Mouse (Mus musculus): ENCODE results near the gene Cyb5r2.
A peak's percentile ranks its signal among the peaks of the same experiment; 100 is the strongest.

Cyb5r2 gene

GRCm38 (mm10) chr7:107757308-107758151 is at the start of gene Cyb5r2:
Cyb5r2 (minus strand) TSS chr7:107758032.
- DNase-seq (ENCODE audit: low spot score): peak; percentile 60

DNA sequence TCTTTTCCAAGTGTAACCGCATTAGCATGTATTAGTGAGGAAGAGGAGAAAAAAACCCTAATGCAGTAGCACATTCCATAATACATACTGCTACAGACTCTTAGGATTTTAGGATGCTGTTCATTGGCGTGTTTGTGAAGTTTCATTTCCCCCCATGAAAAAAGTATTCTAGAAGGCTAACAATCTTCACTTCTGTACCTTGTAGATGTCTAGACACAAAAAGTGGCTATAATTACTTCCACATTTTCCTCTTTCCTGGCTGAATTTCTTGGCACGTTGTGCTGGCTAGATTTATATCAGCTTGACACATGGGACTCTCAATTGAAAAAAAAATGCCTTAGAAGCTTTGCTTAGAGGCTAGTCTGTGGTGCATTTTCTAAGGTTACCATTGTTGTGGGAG is 44.3 kb upstream of the Cyb5r2 start:
- no peak for DNase-seq (ENCODE audit: low spot score)

DNA sequence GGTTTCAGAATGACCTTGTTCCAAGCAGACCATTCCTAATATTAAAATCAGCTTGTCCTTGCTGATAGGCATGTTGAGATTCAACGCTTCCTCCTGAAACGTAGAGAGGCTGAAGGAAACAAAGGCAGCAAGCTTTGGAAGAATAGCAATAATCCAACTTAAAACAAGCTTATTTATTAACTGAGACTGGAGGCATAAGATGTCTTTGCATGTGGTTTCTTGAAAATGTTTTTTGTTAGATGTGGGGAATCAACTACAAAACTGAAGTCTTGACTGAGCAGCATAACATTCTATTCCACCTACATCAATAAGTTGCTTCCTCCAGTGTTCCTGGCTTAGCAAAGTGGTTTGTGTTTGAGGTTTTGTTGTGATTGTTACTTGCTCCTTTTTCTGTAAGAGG is 43.3 kb upstream of the Cyb5r2 start, which contains the start of gene Ovch2:
Gene Ovch2 (minus strand): TSS at position 101 of the 400 bp plus-strand sequence.
- DNase-seq (ENCODE audit: low spot score): no peak

DNA sequence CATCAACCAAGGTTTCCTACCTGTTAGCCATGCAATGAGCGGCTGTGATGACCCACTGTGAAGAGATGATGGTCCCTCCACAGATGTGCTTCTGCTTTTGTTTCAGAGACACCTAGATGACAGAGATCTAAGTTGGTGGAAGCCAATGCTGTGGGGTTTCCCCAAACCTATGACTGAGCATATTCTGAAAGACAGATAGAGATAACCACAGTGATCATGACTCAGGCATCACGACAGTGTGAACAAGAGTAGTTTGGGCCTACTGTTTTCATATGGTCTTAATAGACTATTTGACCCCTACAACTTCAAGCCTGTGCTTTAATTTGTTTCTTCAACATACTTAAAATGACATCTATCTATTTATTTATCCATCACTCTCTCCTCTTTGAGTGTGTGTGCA is 38.7 kb upstream of the Cyb5r2 start:
- DNase-seq (ENCODE audit: low spot score): no peak

DNA sequence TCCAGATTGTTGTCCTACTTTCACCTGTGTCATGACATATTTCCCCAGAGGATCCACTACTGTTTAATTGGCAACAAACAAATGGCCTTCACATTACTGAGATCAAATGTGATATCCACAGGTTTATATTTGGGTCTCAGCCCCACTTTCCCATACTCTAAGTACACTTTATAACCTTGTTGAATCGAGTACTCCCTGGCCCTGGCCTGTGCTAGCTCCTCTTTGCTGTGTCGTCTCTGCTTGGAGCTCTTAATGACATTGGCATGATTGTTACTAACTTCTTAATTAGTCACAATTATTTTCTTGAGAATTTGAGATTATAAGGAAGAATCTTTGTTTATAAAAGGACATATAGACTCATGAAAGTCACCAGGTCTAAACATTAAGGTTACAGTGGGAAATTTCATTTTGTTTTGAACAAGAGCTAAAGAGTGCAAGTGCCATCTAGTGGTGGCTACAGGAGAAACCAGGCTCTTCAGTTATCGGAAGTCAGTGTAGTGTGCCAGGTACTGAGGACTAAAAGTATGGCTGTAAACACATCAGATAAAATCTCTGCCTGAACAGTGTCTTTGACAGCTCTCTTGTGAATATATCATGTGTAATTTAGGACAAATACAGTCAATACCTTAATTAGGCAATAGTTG is 30.3 kb upstream of the Cyb5r2 start:
- DNase-seq (ENCODE audit: low spot score): no peak

DNA sequence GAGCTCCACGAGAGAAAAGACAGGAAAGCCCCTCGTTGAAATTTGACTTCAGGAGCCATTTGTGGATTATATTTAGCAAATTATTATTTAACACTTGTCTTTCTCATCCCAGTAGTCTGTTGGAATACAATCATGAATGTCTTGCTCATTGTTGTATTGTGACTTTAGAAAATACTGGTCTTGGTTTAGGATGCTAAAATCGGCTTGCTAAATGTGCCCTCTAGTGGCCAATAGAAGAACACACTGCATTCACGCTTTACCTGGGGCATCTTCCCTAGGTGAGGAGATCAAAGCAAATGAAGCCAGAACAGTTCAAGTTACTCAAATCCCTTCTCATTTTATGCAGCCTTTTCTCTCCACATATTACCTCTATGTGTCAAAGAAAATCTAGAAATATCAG is 21.8 kb upstream of the Cyb5r2 start:
- no peak for DNase-seq (ENCODE audit: low spot score)

DNA sequence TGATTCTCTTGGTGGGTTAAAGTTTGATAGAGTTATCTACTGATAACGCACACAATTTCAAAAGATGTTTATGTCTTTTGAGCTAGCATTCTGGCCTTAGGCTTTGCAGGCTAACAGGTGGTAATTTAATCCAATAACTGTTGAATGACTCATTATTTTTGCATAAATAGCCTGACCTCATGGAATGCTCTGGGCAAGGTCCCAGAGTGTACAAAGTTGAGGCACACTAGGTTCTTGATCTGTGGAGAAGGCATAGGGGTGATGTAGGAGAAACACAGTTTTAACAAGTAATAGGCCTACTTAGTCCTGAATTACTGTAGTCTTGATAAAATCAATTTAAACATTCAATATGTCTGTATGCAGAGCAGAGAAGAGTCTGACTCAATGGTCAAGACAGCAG is 20.4 kb upstream of the Cyb5r2 start:
- no peak for DNase-seq (ENCODE audit: low spot score)

GRCm38 (mm10) chr7:107770812-107771211 is 13.0 kb upstream of the Cyb5r2 start:
- DNase-seq (ENCODE audit: low spot score): no peak

DNA sequence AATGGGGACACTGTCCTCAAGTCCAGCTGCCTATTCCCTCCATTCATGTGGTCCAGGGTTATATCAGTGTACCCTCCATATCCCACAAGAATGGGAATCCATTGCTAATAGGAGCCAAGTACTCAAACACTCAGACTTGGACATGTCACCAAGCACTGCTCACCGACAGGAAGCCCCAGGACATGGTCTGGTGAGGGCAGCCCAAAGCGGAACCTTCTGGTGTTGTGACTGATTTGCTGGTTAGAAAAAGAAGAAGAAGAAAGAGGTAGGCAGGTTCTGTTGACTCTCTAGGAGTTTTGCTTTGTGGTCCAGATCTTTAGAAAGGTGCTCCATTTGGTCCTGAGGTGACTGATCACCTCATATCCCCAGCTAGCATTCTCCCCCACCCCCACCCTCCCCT is 1.1 kb downstream of the Cyb5r2 start:
- no peak for DNase-seq (ENCODE audit: low spot score)

GRCm38 (mm10) chr7:107755905-107756304 is 1.9 kb downstream of the Cyb5r2 start:
- DNase-seq (ENCODE audit: low spot score): no peak

DNA sequence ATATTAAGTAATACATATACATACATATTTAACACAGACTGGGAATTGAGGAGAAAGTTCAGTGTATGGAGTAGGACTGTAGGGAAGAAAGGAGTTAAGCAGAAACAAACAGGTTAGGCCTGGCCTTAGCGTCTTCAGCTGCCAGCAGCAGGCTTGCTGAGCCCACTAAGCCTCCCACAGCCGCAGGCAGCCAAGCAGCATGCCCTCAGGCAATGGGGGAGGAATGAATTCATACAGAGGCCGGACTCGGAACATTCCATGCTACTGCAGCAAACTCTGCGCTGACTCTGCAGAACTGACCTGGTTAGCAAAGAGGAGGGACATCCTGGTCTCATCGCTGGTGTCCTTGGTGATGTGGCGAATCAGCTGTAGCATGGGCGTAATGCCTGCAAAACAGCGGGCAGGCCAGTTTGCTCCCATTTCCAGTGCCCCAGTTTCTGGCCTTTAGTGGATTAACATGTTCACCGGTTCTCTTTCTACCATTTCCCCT is 5.8 kb downstream of the Cyb5r2 start:
- no peak for DNase-seq (ENCODE audit: low spot score)

GRCm38 (mm10) chr7:107749721-107750120 is 8.1 kb downstream of the Cyb5r2 start:
- DNase-seq (ENCODE audit: low spot score): no peak

DNA sequence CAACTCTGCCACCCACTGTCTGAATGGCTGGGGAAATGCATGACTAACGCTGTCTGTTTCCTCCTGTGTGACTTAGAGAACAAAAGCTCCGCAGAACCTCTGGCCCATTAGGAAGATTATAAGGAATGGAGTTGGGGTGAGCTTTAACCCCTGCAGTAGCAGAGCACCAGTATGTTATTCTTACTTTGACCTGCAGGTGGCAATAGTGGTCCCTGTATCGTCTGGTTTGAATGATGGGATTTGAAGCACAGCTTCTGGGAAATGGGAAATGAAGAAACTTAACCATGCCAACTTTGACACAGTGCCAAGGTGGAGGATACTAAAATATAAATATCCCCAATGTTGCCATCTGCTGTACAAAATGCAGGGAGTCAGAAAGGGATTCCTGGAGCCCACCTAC is 8.6 kb downstream of the Cyb5r2 start:
- peak; percentile 39 for DNase-seq (ENCODE audit: low spot score)

GRCm38 (mm10) chr7:107747954-107748353 is 9.9 kb downstream of the Cyb5r2 start:
- DNase-seq (ENCODE audit: low spot score): peak; percentile 45

GRCm38 (mm10) chr7:107747476-107747875 is 10.4 kb downstream of the Cyb5r2 start:
- DNase-seq (ENCODE audit: low spot score): no peak

DNA sequence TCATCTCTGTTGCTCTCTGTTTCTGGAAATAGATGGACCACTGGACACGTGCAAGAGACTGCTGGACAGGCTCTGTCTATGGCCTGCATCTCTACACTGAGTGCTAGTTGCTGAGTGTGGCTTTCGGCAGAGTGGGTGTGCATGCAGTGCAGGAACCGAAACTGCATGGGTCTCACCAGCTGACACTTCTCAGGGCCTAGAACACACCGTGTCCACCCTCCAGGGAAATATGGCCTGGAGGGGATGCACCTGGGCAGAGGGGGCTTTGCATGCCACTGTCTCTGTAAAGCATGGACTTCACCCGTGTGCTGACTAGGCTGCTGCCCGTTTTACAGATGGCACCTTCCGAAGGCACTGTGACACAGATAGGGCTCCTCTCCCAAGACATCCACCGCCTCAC is 11.8 kb downstream of the Cyb5r2 start:
- no peak for DNase-seq (ENCODE audit: low spot score)

- DNase-seq (ENCODE audit: low spot score): no peak
Measured at GRCm38 (mm10) chr7:107745111-107745510, 12.7 kb downstream of the Cyb5r2 start.

GRCm38 (mm10) chr7:107744454-107744853 is 13.4 kb downstream of the Cyb5r2 start:
- no peak for DNase-seq (ENCODE audit: low spot score)

GRCm38 (mm10) chr7:107742963-107743465 is 14.8 kb downstream of the Cyb5r2 start:
- DNase-seq (ENCODE audit: low spot score): no peak

GRCm38 (mm10) chr7:107738726-107739125 is 19.1 kb downstream of the Cyb5r2 start:
- DNase-seq (ENCODE audit: low spot score): no peak

DNA sequence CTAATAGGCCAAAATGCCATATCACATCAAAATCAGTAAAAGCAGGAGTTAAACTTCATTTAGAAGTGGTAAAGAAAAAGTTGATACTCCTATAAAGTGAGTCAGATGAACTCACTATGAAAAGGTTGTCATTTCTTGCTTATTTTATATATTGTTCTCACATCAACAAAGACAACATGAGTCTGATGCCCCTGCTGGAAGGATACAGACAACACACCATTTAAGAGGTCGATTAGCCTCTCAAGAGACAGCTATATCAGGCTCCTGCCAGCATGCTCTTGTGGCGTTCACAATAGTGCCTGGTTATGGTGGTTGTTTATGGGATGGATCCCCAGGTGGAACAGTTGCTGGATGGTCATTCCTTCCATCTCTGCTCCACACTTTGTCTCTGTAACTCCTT is 24.7 kb downstream of the Cyb5r2 start:
- no peak for DNase-seq (ENCODE audit: low spot score)

GRCm38 (mm10) chr7:107730587-107730986 is 27.2 kb downstream of the Cyb5r2 start:
- no peak for DNase-seq (ENCODE audit: low spot score)

DNA sequence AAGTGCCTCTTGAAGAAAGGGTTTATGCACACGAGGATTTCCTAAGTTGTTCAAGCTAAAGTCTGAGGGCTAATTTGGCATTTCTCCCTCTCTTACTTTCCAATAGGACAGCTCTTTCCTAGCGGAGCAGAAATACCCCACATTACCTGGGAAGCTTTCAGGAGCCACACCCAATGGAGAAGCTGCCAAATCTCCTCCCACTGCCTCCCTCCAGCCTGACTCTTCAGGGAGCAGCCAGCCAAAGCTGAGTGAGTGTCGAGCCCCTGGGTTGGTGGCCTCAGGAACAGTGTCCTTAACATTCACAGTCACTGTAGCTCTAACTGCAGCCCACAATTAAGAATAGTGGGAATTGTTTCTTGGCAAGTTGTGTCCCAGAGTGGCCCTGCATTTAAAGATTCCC is 30.3 kb downstream of the Cyb5r2 start:
- no peak for DNase-seq (ENCODE audit: low spot score)
